Mouse (Mus musculus): ENCODE data around the gene Mcm9.

- peak; percentile 47; the same call in 1 of the 2 replicates for TF ChIP-seq POLR2A (IDR thresholded peaks at IDR 0.05; ENCODE audit: low read depth, low read length)
- TF ChIP-seq CTCF (IDR thresholded peaks at IDR 0.05; ENCODE audit: extremely low read depth, insufficient read length, insufficient replicate concordance, low read depth, low read length), result no peak
These were observed 857 bp downstream of the Mcm9 start for GRCm38 (mm10) chr10:53629247-53629917.

Data from small intestine, adult 2 months (tissue).